Mouse (Mus musculus) neural tube, embryonic 13.5 days (tissue): ENCODE data around the gene Olfr629. TPM values are rescaled to one million over a fixed set of nuclear protein-coding genes. Genes with fewer than 3 reads are reported as not detected.

Source experiments
- ATAC-seq: fragments of 200-750 bp; cut with Nextera tagmentation; 2 replicates; pipeline ENCODE4 v1.8.0; 2017; ENCODE audit warnings: low read depth, mild to moderate bottlenecking, moderate TSS enrichment, moderate library complexity
- H3K27ac ChIP-seq: fragments of 300-500 bp; sonication (generic); replicated peaks from 2 replicates; pipeline ENCODE4 v1.5.1; 2015; ENCODE audit warnings: moderate library complexity, mild to moderate bottlenecking, inconsistent platforms
- H3K27me3 ChIP-seq: fragments of 300-500 bp; sonication (generic); 2 replicates; pipeline ENCODE4 v1.6.1; 2015; ENCODE audit warnings: mild to moderate bottlenecking, inconsistent platforms
- H3K36me3 ChIP-seq: fragments of 300-500 bp; sonication (generic); 2 replicates; pipeline ENCODE4 v1.6.1; 2015; ENCODE audit warnings: mild to moderate bottlenecking, inconsistent platforms
- H3K4me1 ChIP-seq: fragments of 300-500 bp; sonication (generic); replicated peaks from 2 replicates; pipeline ENCODE4 v1.6.1; 2015; ENCODE audit warnings: inconsistent platforms
- H3K4me2 ChIP-seq: fragments of 300-500 bp; sonication (generic); 2 replicates; pipeline ENCODE4 v1.6.1; 2015; ENCODE audit warnings: inconsistent platforms, mild to moderate bottlenecking, moderate library complexity
- H3K4me3 ChIP-seq: fragments of 300-500 bp; sonication (generic); 2 replicates; pipeline ENCODE4 v1.5.1; 2015; ENCODE audit warnings: mild to moderate bottlenecking, inconsistent platforms
- H3K9ac ChIP-seq: fragments of 300-500 bp; sonication (generic); 2 replicates; pipeline ENCODE4 v1.6.1; 2015; ENCODE audit warnings: moderate library complexity, mild to moderate bottlenecking, inconsistent platforms
- H3K9me3 ChIP-seq: fragments of 300-500 bp; sonication (generic); 2 replicates; pipeline ENCODE4 v1.6.1; 2016; ENCODE audit warnings: inconsistent platforms
- WGBS: fragments of 180-500 bp; shearing (Covaris S2); methylation state at CpG from one replicate; pipeline ENCODE4 v1.1.7; 2015; 5-methylcytosine and 5-hydroxymethylcytosine counted together
- polyA plus RNA-seq: library from polyadenylated mRNA; unstranded; fragments of >200 nt; fragmentation: Nextera tagmentation; extraction: Ambion mirVana; gene quantifications from 2 replicates; pipeline ENCODE4 v1.2.1, GENCODE M21; 2015

Olfr629 gene
- polyA plus RNA-seq, 1 experiment from 2014 or later, result not detected

GRCm38 (mm10) chr7:103699469-103699868 lies 45.3 kb downstream of the Olfr629 start:
- H3K4me2 ChIP-seq, result no peak overlapping the region

More at GRCm38 (mm10) chr7:103699469-103699868, 45.3 kb downstream of the Olfr629 start:
- Histone ChIP-seq H3K27ac (no peak overlapping the region), H3K27me3 (no peaks in the 10 kb centered on the region), H3K9me3 (no peaks in the 10 kb centered on the region), H3K4me1 (no peaks in the 10 kb centered on the region), H3K9ac (no peak overlapping the region), H3K4me3 (no peak overlapping the region), H3K36me3 (no peaks in the 10 kb centered on the region)
- 95% methylated on average over 4 of the region's 4 CpGs for WGBS
- no peak for ATAC-seq

Other genes with a start within 250 kb of the Olfr629 start
- not detected in 2 replicates for gene Olfr609, start 246.9 kb downstream of the Olfr629 start, polyA plus RNA-seq
- not detected in 2 replicates for gene Olfr610, start 232.8 kb downstream of the Olfr629 start, polyA plus RNA-seq
- gene Olfr611, start 224.1 kb downstream of the Olfr629 start, polyA plus RNA-seq, result not detected in 2 replicates
- gene Olfr612, start 202.2 kb downstream of the Olfr629 start, polyA plus RNA-seq, result not detected in 2 replicates
- gene Olfr613, start 196.9 kb downstream of the Olfr629 start, polyA plus RNA-seq, result not detected in 2 replicates
- not detected in 2 replicates for gene Olfr615, start 188.9 kb downstream of the Olfr629 start, polyA plus RNA-seq
- gene Olfr616, start 175.8 kb downstream of the Olfr629 start, polyA plus RNA-seq, result not detected in 2 replicates
- gene Olfr617, start 171.9 kb downstream of the Olfr629 start, polyA plus RNA-seq, result not detected in 2 replicates
- not detected in 2 replicates for gene Olfr618, start 154.8 kb downstream of the Olfr629 start, polyA plus RNA-seq
- not detected in 2 replicates for gene Olfr619, start 144.4 kb downstream of the Olfr629 start, polyA plus RNA-seq
- not detected in 2 replicates for gene Olfr620, start 132.4 kb downstream of the Olfr629 start, polyA plus RNA-seq
- gene Olfr622, start 102.2 kb downstream of the Olfr629 start, polyA plus RNA-seq, result not detected in 2 replicates
- gene Olfr623, start 81.2 kb downstream of the Olfr629 start, polyA plus RNA-seq, result not detected in 2 replicates
- 0.03 TPM in 1 of 2 replicates, not detected in the other for gene Olfr624, start 73.8 kb downstream of the Olfr629 start, polyA plus RNA-seq
- not detected in 2 replicates for gene Olfr625-ps1, start 62.2 kb downstream of the Olfr629 start, polyA plus RNA-seq
- gene Olfr243, start 30.3 kb downstream of the Olfr629 start, polyA plus RNA-seq, result not detected in 2 replicates
- gene Olfr628, start 14.6 kb downstream of the Olfr629 start, polyA plus RNA-seq, result not detected in 2 replicates
- gene Olfr630, start 12.4 kb upstream of the Olfr629 start, polyA plus RNA-seq, result not detected in 2 replicates
- not detected in 2 replicates for gene Olfr69, start 26.7 kb upstream of the Olfr629 start, polyA plus RNA-seq
- not detected in 2 replicates for gene Olfr68, start 34.8 kb upstream of the Olfr629 start, polyA plus RNA-seq
- not detected in 2 replicates for gene Olfr67, start 46.9 kb upstream of the Olfr629 start, polyA plus RNA-seq
- 1,029 and 1,038 TPM in 2 replicates for gene Hbb-bt, start 69.1 kb upstream of the Olfr629 start, polyA plus RNA-seq
- 1,894 and 2,140 TPM in 2 replicates for gene Hbb-bs, start 83.2 kb upstream of the Olfr629 start, polyA plus RNA-seq
- not detected in 2 replicates for gene Hbb-bh2, start 95.6 kb upstream of the Olfr629 start, polyA plus RNA-seq
- gene Hbb-bh1, start 98.2 kb upstream of the Olfr629 start, polyA plus RNA-seq, result 31.8 and 57.0 TPM in 2 replicates
- 3,874 and 4,036 TPM in 2 replicates for gene Hbb-y, start 108.3 kb upstream of the Olfr629 start, polyA plus RNA-seq
- not detected in 2 replicates for gene Olfr66, start 141.3 kb upstream of the Olfr629 start, polyA plus RNA-seq
- not detected in 2 replicates for gene Olfr64, start 149.5 kb upstream of the Olfr629 start, polyA plus RNA-seq
- gene Olfr65, start 158.5 kb upstream of the Olfr629 start, polyA plus RNA-seq, result not detected in 2 replicates
- gene Olfr631, start 183.9 kb upstream of the Olfr629 start, polyA plus RNA-seq, result not detected in 2 replicates
- 0.08 TPM in 1 of 2 replicates, not detected in the other for gene Olfr632, start 189.4 kb upstream of the Olfr629 start, polyA plus RNA-seq
- gene Olfr633, start 199.5 kb upstream of the Olfr629 start, polyA plus RNA-seq, result not detected in 2 replicates
- gene Olfr635, start 226.2 kb upstream of the Olfr629 start, polyA plus RNA-seq, result not detected in 2 replicates